In genomic region chr1:161917940-161918484, GRCm38 (mm10) we compare ENCODE assay signal across 21 mouse cellular contexts. TPM values are rescaled to one million over a fixed set of nuclear protein-coding genes. Genes with fewer than 3 reads are reported as not detected.
DNase-seq lines count a peak whose midpoint lies in the region; ATAC-seq and TF ChIP-seq lines count a peak whose summit lies in the region.
"Had no signal": no experiment of that assay in that cellular context is flagged by ENCODE, and none has a peak within 500 bp of the region (broad histone marks: within the 10 kb centered on the region; RNA-seq: fewer than 3 reads in every experiment).

No protein-coding gene starts in this region.

- no peak for TF ChIP-seq CTCF in ES-Bruce4 (IDR thresholded peaks at IDR 0.05; ENCODE audit: low read depth, low read length)

- H3K27me3 ChIP-seq in forebrain, embryonic 10.5 days (ENCODE audit: poor library complexity, severe bottlenecking), result no peaks in the 10 kb centered on the region
- no peaks in the 10 kb centered on the region for H3K27me3 ChIP-seq in forebrain, embryonic 12.5 days
- H3K27me3 ChIP-seq in ES-Bruce4 (ENCODE audit: control insufficient read depth, insufficient read depth, low read length, poor library complexity, severe bottlenecking), result no peaks in the 10 kb centered on the region
- no peaks in the 10 kb centered on the region for H3K27me3 ChIP-seq in limb, embryonic 10.5 days (ENCODE audit: low read depth, poor library complexity, severe bottlenecking)
- H3K27me3 ChIP-seq: forebrain, embryonic 15.5 days; heart, embryonic 15.5 days; Patski had no signal

- ATAC-seq in forebrain, embryonic 12.5 days (ENCODE audit: low FRiP score), result no peak
- ATAC-seq: activated CD4-positive, CD25-positive, alpha-beta regulatory T cell, adult 4 months; forebrain, embryonic 15.5 days; hindbrain, embryonic 16.5 days; inflammation-experienced regulatory T-cells, adult 6 months; intestine, postnatal 0 days; Patski had no signal

- peaks cover 39% of the 10 kb centered on the region for H3K4me1 ChIP-seq in forebrain, embryonic 10.5 days
- peaks cover 8% of the 10 kb centered on the region; the same call in 1 of the 2 replicates for H3K4me1 ChIP-seq in forebrain, embryonic 12.5 days
- H3K4me1 ChIP-seq in ES-Bruce4 (ENCODE audit: control insufficient read depth, insufficient read depth, low read length), result peaks cover 5% of the 10 kb centered on the region
- H3K4me1 ChIP-seq in limb, embryonic 10.5 days, result peaks cover 20% of the 10 kb centered on the region
- H3K4me1 ChIP-seq: forebrain, embryonic 15.5 days had no signal

- H3K9ac ChIP-seq in forebrain, embryonic 12.5 days, result no peak overlapping the region
- no peak overlapping the region for H3K9ac ChIP-seq in ES-Bruce4 (ENCODE audit: low read depth, poor library complexity, severe bottlenecking)
- H3K9ac ChIP-seq: forebrain, embryonic 15.5 days; heart, embryonic 15.5 days had no signal

- H3K4me2 ChIP-seq in forebrain, embryonic 12.5 days, result no peak overlapping the region
- H3K4me2 ChIP-seq: forebrain, embryonic 15.5 days; heart, embryonic 15.5 days had no signal

- no peak for TF ChIP-seq EP300 in ES-Bruce4 (IDR thresholded peaks at IDR 0.05; ENCODE audit: insufficient read depth, low read depth, low read length)

- no peak overlapping the region for H3K4me3 ChIP-seq in forebrain, embryonic 10.5 days
- H3K4me3 ChIP-seq in forebrain, embryonic 12.5 days (replicated peaks), result no peak overlapping the region
- no peak overlapping the region for H3K4me3 ChIP-seq in ES-Bruce4 (ENCODE audit: low read depth, low read length)
- no peak overlapping the region for H3K4me3 ChIP-seq in limb, embryonic 10.5 days
- H3K4me3 ChIP-seq: forebrain, embryonic 15.5 days; heart, embryonic 15.5 days had no signal

- no peaks in the 10 kb centered on the region for H3K9me3 ChIP-seq in forebrain, embryonic 10.5 days
- no peaks in the 10 kb centered on the region for H3K9me3 ChIP-seq in forebrain, embryonic 12.5 days
- H3K9me3 ChIP-seq in ES-Bruce4 (replicated peaks; ENCODE audit: control insufficient read depth, insufficient read depth, low read length, poor library complexity, severe bottlenecking), result peaks cover 6% of the 10 kb centered on the region; the same call in 1 of the 2 replicates
- no peaks in the 10 kb centered on the region for H3K9me3 ChIP-seq in limb, embryonic 10.5 days (replicated peaks)
- H3K9me3 ChIP-seq: forebrain, embryonic 15.5 days; heart, embryonic 15.5 days had no signal

- DNase-seq in forebrain, embryonic 10.5 days (ENCODE audit: extremely low spot score, low spot score), result no peak
- DNase-seq in 416B (ENCODE audit: low read depth), result peak; percentile 64
- no peak for DNase-seq in limb, embryonic 10.5 days (ENCODE audit: low spot score)
- no peak for DNase-seq in frontal cortex, postnatal 14 days (ENCODE audit: low spot score in 2 of 2)
- no peak for DNase-seq in embryo, embryonic 11 days
- DNase-seq in embryo, embryonic 10.5 days (ENCODE audit: low spot score), result no peak
- DNase-seq: adrenal gland, postnatal 14 days; cerebellum, adult 18-20 months; cerebellum, adult 9-11 months; gastrocnemius, postnatal 14 days; heart, postnatal 14 days; kidney, adult 8-10 months had no signal

- WGBS in forebrain, embryonic 10.5 days, result 93% methylated on average over 3 of the region's 3 CpGs
- WGBS in forebrain, embryonic 12.5 days, result 92% methylated on average over 3 of the region's 3 CpGs
- 93% methylated on average over 3 of the region's 3 CpGs for WGBS in limb, embryonic 10.5 days

- H3K36me3 ChIP-seq in forebrain, embryonic 10.5 days (replicated peaks), result no peaks in the 10 kb centered on the region
- no peaks in the 10 kb centered on the region for H3K36me3 ChIP-seq in forebrain, embryonic 12.5 days (replicated peaks)
- H3K36me3 ChIP-seq in ES-Bruce4 (ENCODE audit: control insufficient read depth, insufficient read depth, low read length, poor library complexity, severe bottlenecking), result no peaks in the 10 kb centered on the region
- H3K36me3 ChIP-seq in limb, embryonic 10.5 days, result no peaks in the 10 kb centered on the region
- H3K36me3 ChIP-seq: forebrain, embryonic 15.5 days; heart, embryonic 15.5 days had no signal

- TF ChIP-seq POLR2A in ES-Bruce4 (IDR thresholded peaks at IDR 0.05; ENCODE audit: insufficient read depth, low read length), result no peak

- H3K27ac ChIP-seq in forebrain, embryonic 10.5 days, result peak overlapping the region; percentile 64; the same call in 1 of the 2 replicates
- no peak overlapping the region for H3K27ac ChIP-seq in forebrain, embryonic 12.5 days
- H3K27ac ChIP-seq in ES-Bruce4 (ENCODE audit: insufficient read depth, low read length), result peak overlapping the region; percentile 89
- peak overlapping the region; percentile 64; the same call in 1 of the 2 replicates for H3K27ac ChIP-seq in limb, embryonic 10.5 days
- H3K27ac ChIP-seq: forebrain, embryonic 15.5 days; heart, embryonic 15.5 days had no signal

RNA-seq across cellular contexts. Expression of gene Suco, which starts 41.5 kb away (rescaled TPM):
- polyA plus RNA-seq in forebrain, embryonic 10.5 days (2016; fragmentation: Nextera tagmentation; extraction: Ambion mirVana), result 20.5 and 26.7 TPM in 2 replicates
- polyA plus RNA-seq in forebrain, embryonic 12.5 days (2016; fragmentation: Nextera tagmentation; extraction: Ambion mirVana), result 29.2 and 32.3 TPM in 2 replicates
- polyA plus RNA-seq in ES-Bruce4 (2011; ENCODE audit: insufficient read depth, insufficient read length, low read depth, missing spikeins), result 45.8 and 52.0 TPM in 2 replicates
- polyA plus RNA-seq in limb, embryonic 10.5 days (2016; fragmentation: Nextera tagmentation; extraction: Ambion mirVana), result 25.6 and 30.3 TPM in 2 replicates

RNA-seq across cellular contexts. Expression of gene Pigc, which starts 51.0 kb away (rescaled TPM):
- polyA plus RNA-seq in forebrain, embryonic 10.5 days (2016; fragmentation: Nextera tagmentation; extraction: Ambion mirVana), result 21.0 and 25.0 TPM in 2 replicates
- 29.1 and 29.4 TPM in 2 replicates for polyA plus RNA-seq in forebrain, embryonic 12.5 days (2016; fragmentation: Nextera tagmentation; extraction: Ambion mirVana)
- polyA plus RNA-seq in ES-Bruce4 (2011; ENCODE audit: insufficient read depth, insufficient read length, low read depth, missing spikeins), result 9.2 and 10.8 TPM in 2 replicates
- 31.4 and 39.9 TPM in 2 replicates for polyA plus RNA-seq in limb, embryonic 10.5 days (2016; fragmentation: Nextera tagmentation; extraction: Ambion mirVana)
